Mouse (Mus musculus) NIH3T3 (cell line): Measurements from ENCODE around the gene Gnaz.

Source experiments
- DNase-seq: peaks from one replicate; pipeline ENCODE4 v3.0.0-alpha.2; 2012; ENCODE audit warnings: low read depth

The Gnaz gene

DNA sequence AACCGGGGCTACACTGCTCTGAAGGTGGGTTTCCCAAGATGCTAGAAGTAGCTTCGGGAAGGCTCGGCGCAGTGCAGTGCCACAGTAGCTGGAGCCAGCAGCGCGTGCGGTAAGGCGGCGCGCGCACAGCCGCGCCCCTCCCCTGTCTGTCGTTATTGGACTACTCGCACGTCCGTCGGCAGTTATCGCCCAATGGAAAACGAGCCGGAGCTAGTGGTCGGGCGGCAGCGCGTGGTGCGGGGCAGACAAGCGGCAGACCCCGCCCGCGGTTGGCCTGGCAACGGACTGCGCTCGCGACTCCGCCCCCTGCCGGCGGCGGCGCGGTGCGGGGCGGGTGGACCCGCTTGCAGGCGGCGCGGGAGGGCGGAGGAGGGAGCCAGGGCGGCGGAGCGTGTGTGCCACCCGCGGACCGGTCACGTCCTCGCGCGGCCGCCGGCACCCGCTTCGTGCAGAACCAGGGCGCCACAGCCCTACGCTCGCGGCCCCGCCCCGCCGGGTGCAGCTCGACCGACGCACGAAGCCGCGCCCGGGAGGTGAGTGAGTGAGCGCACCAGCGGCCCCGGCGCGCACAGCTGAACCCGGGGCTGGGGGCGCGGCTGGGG is at the start of gene Gnaz:
Gene Gnaz (plus strand): TSS at position 328 of the 602 bp plus-strand sequence.
- no peak for DNase-seq

DNA sequence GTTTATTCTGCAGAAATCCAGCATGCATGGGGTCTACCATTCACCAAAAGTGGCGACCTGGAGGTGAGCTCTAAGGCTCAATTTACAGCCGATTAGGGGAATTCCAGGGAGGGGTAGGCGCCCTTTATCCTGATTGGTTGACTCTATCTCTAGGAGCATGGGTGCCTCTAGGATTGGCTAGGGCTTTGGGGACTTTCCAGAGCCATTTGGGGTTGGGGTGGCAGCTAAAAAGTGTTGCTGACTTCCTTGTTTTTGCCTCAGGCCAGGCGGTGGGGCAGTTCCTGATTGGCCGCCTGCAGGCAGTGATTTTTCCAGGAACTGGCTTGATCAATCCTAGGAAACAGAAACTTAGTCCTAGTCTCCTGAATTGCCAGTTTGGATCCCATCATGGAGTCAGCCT is 47.7 kb upstream of the Gnaz start:
- DNase-seq, result no peak

DNA sequence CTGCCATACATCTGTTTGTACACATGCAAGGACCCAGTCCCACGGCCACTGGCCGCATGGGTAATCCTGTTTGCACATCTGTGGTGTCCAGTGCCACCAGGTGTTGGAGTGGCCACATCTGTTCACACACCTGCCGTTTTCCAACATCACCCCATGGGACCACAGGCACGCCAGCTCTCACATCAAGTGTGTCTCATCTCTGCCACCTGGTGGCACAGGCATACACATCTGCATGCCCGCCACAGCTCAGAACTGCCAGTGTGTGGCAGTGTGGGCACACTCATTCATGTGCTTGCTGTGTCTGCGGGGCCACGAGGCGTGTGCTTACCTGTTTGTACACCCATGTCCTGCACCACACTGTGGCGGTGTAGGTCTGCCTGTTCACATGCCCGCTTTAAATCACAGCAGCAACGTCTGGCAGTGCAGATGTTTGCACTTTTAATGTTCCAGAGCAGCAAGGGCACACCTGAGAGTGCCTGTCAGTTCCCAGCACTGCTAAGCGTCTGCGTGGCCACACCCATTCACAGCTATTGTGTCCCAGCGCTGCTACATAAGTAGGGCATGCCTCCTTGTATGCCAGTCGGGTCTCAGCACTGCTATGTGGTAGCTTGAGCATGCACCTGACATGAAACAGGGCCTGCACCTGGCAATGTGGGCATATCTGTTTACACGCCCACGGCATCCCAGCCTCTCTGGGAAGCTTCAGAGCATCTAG is 46.0 kb upstream of the Gnaz start:
- DNase-seq, result peak; percentile 71

DNA sequence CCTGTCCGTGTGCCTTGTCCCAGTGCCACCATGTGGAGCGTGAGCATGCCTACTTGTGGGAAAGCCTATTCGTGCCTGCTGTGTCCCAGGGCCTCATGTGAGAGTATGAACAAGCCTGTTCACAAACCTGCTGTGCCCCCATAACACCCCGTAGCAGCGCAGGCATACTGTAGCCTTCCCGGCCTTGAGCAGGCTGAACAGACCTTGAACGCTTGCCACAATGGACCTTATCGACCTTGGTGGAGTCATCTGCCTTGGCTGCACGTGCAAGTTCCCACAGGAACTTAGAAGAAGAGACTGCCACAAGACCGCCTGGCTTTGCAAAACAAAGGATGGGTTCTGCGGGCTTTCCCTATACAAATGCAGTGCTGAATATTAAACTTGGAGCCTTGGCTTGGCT is 45.4 kb upstream of the Gnaz start:
- no peak for DNase-seq

DNA sequence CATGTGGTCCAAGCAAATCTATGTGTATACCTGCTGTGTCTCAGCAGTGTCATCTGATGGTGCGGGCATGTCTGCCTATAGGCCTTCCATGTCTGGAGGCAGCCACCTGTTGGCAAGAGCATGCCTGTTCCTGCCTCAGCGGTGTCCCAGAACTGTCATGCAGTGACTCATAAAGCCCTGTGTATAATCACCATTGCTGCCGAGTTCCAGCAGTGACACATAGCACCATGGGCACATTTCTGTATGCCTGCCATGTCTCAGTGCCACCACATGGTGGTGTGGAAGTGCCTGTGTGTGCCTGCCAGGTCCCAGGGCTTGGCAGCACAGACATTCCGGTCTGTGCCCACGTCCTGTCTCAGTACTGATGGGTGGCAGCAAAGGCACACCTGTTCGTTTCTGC is 44.2 kb upstream of the Gnaz start:
- no peak for DNase-seq

DNA sequence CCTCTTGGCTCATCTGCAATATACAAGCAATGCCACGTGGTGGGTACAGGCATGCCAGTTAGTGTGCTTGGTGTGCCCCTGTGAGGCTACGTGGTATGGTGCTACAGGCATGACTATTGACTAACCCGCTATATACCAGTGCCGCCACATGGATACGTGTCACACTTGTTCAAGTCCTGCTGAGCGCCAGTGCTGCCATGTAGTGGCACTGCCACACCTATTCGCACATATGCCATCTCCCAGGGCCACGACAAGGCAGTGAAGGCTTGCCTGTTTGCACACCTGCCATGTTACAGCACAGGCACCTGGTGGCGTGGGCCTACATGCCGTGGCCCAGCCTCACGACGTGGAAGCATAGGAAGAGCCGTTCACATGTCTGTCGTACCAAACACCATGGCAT is 42.7 kb upstream of the Gnaz start:
- DNase-seq, result no peak

DNA sequence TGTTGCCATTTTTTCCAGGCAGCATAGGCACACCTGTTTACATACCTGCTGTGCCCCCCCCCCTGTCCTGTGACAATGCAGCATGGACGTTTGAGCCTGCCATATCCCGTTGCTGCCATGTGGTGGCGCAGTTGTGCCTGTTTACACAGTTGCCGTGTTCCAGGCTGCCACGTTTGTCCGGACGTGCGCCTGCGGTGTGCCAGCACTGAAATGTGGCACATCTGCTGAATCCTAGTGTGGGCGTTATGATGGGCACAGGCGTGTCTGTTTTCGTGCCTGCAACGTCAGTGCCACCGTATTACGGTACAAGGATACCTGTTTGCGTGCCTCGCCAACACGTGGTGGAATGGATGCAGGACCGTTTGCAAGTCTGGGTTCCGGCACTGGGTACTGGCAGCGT is 41.7 kb upstream of the Gnaz start:
- no peak for DNase-seq

DNA sequence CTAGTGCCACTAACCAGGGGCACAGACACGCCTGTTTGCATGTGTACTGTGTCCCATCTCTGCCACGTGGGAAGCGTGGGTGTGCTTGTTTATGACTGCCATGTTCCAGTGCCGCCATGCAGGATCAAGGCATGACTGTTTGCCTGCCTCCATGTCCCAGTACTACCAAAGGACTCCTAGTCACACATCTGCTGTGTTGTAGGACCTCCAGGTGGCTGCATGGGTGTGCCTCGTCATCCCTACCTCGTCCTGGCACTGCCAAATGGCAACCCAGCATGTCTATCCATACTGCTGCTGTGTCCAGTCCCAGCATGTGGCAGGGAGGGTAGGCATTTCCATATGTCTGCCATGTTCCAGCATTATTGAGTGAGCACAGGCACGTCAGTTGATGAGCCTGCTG is 38.7 kb upstream of the Gnaz start:
- DNase-seq, result no peak

DNA sequence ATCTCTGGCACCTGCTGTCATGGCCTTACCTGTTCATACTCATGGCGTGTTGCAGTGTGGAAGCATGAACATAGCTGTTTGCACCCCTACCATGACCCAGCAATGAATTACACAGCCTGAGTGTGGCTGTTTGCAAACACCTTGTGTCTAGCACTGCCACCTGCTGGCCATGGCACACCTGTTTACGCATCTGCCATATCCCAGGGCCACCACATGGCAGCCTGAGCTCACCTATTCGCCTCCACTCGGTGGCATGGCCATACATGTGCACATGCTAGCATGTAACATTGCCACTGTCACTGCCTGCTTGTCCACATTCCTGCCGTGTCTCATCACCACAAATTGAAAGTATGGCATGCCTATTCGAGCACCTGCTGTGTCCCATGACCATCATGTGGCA is 37.4 kb upstream of the Gnaz start:
- DNase-seq, result no peak

DNA sequence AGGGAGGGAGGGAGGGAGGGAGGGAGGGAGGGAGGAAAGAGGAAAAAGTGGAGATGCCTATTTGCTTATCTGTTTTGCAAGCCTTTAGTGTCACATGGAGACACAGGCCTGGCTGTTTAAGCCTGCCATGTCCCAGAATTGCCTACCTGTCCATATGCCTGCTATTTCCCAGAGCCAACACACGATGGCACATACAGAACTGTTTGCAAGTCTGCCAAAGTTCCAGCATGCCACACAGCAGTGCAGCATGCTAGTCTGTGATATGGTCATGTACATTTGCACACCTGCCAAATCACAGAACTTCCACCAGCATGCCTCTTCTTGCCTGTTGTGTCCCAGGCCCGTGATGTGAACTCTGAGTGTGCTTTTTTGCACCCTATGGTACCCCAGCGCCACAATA is 36.4 kb upstream of the Gnaz start:
- DNase-seq, result peak; percentile 27

DNA sequence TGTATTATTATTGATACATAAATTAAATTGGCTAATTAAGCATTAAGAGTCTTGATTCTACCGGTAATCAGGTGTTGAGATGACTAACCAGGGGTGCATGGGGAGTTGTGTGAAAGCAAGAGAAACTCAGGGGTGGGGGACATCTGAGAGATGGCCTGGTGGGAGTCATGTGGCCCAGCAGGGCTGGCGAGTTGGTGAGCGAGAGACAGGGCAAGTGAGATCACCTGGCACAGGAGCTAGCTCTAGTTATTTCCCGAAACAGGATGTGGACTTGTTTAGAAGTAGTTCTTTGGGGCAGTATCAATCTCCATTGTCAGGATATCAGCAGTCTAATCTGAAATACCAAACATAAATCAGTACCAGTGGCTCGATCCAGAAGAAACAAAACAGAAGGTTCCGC is 35.3 kb upstream of the Gnaz start:
- DNase-seq, result no peak

DNA sequence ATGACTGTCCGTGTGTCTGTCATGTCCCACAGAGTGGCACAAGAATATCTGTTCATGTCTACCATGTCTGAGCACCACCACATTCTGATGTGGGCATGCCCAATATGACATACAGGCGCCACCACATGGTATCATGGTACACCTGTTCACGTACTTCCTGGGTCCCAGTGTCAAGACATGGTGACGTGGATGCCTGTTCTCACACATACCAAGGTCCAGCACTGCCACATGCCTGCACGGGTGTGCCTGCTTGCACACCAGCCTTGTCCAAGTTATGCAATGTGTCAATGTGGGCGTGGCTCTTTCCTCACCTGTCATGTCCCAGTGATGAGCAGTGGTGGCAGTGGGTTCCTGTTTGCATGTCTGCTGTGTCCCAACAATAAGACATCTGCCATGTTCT is 34.5 kb upstream of the Gnaz start:
- DNase-seq, result no peak

DNA sequence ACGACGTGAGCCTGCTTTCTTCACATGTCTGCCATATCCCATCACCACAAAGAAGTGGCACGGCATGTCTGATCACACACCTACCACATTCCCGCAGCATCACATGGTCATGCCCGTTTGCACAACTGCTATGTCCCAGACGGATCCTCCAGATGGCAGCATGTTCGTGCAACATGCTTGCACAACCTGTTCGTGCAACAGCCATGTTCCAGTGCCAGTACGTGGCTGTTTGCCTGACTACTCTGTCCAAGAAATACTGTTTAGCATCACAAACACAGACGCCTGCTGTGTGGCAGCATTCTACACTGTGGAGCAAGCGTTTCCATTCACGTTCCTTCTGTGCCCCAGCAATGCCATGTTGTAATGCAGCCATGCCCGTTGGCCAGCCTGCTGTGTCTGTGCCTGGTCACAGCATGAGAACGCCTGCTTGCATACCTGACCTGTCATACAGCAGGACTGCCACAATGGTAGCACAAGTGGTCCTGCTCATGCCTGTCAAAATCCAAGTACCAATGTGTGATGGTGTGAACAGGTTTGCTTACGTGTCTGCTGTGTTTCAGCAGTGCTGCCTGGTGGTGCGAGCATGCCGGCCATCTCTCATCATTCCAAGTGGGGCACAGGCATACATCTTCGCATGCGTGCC is 33.3 kb upstream of the Gnaz start:
- peak; percentile 28 for DNase-seq

DNA sequence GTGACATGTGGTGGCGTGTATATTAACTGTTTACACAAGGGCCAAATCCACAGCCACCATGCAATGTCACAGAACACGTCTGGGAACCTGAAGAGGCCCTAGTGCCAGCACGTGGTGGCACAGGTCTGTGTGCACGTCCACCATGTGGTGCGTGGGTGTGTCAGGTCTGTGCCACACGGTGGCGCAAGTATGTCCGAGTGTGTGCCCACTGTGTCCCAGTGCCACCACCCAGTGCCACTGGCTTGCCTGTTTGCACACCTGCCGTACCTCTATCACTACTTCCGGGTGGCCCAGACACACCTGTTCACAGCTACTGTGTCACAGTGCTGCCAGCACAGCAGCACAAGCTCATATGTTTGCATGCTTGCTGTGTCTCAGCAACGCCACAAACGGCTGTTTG is 32.5 kb upstream of the Gnaz start:
- DNase-seq, result no peak

DNA sequence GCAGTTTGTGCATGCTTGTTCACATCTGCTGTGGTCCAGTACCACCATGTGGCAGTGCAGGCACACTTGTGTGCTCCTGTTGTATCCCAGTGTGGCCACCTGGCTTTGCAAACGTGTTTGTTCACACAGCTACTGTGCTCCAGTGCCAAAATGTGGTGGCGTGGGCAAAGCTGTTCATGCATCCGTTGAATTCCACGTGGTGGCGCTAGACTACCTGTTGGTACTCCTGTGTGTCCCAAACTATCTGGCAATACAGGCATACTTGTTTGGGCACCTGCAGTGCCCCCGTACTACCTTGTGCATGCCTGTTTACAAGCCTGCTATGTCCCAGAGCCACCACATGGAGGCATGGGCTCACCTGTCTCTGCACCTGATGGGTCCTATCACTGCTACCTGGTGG is 32.0 kb upstream of the Gnaz start:
- DNase-seq, result peak; percentile 29

DNA sequence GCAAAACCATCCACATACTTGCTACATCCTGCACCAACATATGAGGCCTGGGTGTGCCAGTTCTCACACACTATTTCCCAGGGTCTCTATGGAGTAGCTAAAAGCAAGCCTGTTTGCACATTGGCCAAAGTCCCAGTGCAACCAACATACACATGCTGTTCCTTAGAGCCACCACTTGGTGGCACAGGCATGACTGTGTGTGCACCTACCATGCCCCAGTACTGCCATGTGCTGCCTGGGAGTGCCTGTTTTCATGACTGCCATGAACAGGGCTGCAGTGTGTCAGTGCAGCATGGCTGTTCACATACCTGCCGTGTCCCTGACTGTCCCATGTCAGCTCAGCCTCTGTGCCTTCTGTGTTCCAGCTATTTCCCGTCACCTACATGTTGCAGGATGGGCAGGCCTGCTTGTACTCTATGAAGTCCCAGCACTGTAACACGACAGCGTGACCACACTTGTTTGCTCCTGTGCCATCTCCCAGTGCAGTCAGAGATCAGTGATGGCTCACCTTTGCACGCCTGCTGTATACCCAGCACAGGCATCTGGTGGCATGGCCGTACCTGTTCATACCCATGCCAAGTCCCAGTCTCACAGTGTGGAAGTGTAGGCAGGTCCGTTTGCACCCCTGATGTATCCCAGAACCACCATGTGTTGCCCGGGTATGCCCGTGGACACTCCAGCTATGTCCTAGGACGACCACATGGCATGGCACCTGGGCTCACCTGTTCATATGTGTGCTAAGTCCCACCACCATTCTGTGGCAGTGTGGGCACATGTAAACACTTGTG is 29.8 kb upstream of the Gnaz start:
- peak; percentile 62 for DNase-seq

DNA sequence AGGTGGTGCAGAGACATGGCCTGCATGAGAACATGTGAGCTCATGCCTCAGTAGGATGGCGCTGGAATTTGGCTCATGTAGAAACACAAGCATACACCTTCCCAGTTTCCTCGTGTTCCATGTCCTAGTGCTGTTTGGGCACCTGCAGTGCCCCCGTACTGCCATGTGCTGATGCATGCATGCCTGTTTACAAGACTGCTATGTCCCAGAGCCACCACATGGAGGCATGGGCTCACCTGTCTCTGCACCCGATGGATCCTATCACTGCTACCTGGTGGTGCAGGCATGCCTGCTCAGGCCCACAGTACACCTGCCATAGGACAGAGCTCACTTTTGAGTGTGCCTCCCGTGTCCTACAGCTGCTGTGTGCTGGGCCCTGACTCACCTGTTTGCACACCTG is 28.6 kb upstream of the Gnaz start:
- DNase-seq, result no peak

DNA sequence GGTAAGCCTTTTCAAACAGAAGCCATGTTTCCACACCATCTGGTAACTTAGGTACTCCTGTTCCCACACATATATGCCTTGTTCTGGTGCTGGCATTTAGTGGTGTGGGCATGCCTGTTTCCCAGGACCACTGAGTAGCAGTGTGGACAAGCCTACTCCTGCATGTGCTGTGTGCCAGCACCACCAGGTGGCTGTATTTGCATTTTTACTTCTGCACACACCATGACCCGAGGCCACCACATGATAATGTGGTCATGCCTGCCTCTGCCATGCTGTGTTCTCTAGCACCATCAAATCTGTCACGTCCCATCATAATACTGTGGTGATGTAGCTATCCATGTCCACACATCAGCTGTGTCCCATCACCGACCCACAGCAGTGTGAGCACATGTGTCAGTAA is 27.7 kb upstream of the Gnaz start:
- peak; percentile 25 for DNase-seq

DNA sequence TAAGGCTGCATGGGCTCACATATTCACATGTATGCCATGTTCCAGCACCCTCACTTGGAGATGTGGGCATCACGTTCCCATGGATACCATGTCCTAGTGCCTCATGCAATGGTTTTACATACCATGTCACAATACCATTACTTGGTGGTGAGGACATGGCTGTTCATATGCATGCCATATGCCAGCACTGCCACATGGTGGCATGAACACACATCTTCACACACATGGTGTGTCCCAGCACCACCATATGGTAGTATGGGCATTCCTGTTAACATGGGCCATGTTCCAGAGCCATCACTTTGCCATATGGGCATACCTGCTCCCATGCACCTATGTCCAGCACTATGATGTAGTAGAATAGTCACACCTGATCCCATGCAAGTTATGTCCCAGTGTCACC is 26.2 kb upstream of the Gnaz start:
- no peak for DNase-seq

DNA sequence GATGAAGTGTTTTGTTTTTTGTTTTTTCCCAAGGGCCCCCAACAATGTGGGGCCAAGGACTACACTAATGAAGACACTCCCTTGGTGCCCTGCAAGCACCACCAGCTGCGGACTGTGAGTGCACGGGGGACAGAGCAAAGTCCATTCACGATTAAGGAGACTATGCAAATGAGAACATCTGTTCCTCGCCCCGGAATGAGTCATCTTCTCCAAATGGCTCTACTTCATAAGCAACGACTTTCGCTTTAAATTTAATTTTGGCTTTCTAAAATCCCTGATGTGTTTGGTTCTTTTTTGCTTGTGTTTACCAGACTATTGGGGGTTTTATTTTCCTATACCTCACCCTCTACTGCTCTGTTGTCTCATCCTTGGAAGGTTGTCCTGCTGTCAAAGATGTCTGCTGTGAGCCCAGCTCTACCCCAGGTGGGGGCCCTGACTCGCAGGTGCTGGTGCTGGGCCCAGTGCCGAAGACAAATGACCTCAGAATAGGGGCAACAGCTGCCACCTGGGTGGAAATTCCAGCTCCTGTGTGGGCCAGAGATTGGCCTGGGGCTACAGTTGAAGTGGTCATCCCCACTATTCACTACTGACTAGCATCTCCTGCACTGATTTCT is 14.0 kb upstream of the Gnaz start:
- peak; percentile 31 for DNase-seq

DNA sequence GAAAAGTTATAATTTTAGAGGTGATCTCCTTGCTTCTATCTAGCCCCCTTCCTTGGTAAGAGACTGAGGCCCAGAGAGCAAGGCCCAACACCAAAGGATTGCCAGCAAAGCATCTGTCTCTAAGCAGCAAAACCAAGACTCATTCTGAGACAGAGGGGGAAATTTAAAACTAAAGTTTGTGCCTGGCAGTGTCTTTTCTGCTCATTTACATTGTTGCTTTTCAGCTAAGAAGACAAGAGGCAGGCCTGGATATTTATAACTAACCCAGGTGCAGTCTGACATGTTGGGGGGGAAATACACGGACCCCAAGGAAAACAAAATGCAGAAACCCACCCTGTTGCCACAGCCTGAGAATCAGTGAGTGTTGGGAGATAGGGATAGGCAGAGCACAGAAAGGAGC is 2.6 kb upstream of the Gnaz start:
- DNase-seq, result no peak

DNA sequence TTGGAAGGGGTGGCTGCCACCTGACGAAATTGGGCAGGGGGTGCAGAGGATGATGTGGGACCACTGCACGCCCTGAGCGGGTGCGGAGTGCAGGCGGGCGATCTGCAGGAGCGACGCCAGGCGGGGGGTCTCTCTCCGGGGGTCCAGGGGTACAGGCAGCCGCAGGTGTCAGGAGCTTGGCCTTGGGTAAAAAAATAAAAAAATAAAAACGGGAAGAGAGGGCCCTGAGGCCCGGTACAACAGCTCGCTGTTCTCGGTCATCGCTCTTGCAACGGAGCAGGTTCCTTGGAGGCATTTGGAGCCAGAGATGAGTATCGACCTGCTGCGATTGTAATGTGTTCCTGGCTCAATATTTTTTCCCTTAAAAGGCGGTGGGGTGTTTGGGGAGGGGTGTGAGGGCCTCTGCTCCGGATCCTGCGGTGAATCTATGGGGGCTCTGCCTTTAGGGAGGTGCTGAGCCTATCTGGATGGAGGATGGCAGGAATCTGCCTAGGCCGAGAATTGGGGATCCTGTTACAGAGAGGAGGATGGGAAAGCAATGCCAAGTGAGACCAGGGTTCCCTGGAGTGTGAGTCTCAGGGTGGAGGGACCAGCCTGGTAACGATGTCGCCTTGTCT is 782 bp downstream of the Gnaz start:
- DNase-seq, result no peak
